Mouse (Mus musculus): ENCODE measurements at regions not wholly inside any gene's neighbourhood (a gene's known extent, or its start where the extent isn't known, plus 50 kb on each side); places are given as distances from the start of the nearest gene placed in this dataset.

GRCm38 (mm10) chr9:61089066-61089686 is 283.0 kb upstream of the Tle3 start:
- DNase-seq (ENCODE audit: low read depth, low spot score): no peak

DNA sequence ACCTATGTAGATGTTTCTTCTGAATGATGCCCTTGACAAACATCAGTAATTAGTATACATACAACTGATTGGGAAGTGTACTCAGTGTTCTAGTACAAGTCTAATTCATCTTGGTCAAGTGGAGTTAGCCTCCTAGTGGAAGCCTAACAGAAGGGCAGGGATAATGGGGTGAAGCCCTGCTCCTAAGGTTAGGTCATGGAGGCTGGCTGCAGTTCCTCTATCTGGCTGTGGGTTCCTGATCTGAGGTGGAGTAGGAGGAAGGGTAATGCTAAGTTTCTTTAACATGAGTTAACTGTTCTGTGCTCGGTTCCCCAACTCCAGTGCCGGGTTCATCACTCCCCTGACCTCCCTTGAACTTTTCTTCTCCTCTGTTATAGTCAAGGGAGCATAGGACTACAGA is 281.1 kb upstream of the Tle3 start:
- no peak for DNase-seq (ENCODE audit: low read depth, low spot score)

- no peak for DNase-seq (ENCODE audit: low read depth, low spot score)
Measured at GRCm38 (mm10) chr9:61092834-61093479, 279.2 kb upstream of the Tle3 start.

DNA sequence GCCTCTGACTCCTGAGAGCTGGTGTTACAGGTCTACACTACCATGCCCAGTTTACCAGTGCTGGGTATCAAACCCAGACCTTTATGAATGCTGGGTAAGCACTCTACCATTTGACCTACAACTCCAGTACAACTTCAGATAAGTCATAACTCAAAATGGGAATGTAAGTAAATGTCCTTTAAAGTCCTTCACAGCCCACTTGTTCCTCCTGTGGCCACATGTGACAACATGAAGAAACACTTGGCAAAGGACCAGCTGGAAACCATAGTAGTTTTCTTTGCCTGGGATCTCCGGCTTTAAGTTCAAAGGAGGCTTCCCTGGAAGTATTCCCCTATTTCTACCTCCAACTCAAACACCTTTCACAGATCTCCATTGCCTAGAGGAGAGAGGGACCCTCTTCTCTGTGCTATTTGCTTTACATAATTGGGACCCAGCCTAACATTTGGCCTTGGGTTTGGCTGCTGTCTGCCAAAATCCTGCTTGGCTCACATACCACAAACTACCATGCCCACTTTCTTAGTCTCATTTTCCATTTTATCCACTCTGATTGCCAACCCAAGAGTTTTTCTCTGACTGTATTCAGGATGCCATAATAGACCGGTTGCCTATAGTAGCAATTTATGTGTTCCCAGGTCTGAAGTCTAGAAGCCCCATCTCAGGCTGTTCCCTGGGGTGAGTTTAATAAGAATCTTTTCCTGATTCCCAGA is 276.9 kb upstream of the Tle3 start:
- DNase-seq (ENCODE audit: low read depth, low spot score): no peak

DNA sequence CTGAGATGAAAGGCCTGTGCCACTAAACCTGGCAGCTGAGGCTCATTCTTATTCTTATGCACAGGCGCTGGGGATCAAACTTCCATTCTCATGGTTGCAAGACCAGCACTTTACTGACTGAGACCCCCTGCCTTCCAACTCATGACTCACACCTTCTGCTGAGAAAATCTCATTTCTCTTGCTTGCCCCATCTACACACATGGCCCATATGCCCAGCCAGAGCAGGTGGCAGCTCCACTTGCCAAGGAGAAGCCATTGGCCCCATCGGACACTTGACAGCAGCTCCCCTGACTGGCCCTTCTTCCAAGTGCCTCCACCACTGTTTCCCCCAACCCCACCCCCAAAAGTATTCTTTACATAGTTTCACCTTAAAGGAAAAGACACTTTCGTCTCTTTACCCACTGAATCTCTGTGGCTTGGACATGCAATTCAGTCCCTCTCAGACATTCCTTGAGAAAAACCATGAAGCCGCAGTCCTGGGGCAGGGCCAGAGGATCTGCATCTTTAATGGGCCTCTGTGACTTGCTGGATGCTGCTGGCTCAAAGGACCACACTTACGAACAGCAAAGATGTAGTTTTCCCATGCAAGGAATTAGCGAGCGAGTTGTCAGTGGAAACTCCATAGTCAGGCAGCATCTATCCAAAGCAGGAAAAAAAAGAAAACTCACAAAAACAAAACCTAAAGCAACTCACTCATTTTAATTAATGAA is 270.3 kb upstream of the Tle3 start:
- DNase-seq (ENCODE audit: low read depth, low spot score): no peak

DNA sequence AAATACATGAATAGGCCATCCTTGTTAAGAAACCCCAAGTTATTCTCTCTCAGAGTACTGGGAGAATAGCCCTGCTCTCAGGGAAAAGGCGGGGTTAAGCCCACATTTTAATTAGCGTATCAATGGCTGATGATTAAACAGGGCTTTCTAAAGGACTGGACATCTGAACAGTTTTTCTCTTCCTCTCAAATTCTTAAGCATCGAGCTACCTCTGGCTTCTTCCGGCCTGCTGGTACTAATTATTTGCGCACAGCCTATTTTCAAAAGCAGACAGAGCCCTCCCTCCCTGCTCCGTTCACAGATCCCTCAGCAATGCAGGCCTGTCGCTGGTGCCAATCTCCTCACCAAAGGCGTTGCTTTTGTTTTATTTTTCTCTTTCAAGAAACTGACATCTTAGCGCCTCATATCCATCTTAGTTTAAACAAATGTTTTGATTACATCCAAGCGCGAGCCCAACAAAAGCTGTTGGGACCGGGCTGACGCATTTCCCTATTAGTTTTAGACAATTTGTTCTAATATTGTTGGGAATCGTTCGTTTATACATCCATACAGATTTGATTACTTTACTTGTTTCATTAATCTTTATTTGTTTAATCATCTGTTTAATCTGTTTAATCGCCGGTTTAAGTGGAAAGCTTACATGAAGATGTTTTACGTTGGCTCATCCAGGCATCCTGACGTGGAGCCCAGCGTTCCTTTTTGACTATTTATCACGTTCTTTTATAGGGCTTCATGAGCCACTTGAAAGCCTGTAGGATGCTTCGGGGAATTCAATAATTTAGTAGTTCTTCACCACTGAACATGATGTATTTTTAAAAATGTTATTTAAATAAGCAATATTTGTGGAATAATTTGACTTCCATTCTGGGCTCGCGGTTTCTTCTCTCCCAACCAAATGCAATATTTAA is 269.5 kb upstream of the Tle3 start:
- no peak for DNase-seq (ENCODE audit: low read depth, low spot score)

GRCm38 (mm10) chr9:61105550-61106280 is 266.5 kb upstream of the Tle3 start:
- no peak for DNase-seq (ENCODE audit: low read depth, low spot score)

DNA sequence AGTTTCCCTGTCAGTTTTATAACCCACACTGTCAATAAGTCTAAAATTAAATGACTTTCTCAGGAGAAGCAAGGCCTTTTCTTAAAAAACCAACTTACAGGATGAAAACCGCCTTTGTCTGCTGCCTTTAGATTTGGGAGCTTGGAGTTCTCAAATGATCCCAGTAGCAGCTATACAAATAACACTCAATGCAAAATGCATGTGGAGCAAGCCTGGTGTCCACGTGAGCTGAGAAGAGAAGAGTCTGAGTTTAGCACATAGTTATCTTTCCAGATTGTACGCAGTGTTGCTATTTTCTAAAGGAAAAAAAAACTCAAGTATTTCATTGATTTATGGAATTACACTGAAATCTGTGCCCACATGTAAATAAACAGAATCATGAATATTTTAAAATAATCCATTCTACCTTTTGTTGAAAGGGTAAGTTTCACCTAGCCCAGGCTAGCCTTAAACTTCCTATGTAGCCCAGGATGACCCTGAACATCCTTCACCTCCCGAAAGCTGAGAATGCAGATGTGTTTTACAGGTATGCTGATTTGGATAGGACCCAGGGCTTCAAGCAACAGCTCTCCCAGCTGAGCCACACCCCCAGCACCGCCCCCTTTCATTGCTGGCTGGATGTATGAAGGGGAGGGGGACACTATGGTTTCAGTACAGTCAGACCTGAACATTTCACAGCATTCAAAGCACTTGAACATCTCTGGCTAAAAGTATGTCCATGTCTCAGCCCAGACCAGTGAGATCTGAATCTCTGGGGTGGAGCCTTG is 262.5 kb upstream of the Tle3 start:
- DNase-seq (ENCODE audit: low read depth, low spot score): no peak

DNA sequence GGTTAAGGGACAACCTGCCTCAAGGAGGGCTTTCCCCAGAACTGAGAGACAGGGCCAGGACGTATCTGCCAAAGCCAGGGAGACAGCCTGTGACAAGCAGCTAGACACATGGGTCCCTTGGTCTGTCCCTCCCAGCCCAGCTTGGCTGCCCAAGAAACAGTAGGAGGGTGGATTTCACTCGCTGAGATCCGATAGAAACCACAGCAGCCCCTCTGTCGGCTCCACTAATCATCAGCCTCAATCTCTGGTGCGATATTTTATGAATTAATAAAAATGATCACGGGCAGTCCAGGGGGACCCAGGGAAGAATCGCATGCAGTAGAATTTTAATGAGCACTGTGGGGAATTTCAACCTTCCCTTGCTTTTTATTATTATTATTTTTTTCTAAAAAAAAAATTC is 261.0 kb upstream of the Tle3 start:
- no peak for DNase-seq (ENCODE audit: low read depth, low spot score)

DNA sequence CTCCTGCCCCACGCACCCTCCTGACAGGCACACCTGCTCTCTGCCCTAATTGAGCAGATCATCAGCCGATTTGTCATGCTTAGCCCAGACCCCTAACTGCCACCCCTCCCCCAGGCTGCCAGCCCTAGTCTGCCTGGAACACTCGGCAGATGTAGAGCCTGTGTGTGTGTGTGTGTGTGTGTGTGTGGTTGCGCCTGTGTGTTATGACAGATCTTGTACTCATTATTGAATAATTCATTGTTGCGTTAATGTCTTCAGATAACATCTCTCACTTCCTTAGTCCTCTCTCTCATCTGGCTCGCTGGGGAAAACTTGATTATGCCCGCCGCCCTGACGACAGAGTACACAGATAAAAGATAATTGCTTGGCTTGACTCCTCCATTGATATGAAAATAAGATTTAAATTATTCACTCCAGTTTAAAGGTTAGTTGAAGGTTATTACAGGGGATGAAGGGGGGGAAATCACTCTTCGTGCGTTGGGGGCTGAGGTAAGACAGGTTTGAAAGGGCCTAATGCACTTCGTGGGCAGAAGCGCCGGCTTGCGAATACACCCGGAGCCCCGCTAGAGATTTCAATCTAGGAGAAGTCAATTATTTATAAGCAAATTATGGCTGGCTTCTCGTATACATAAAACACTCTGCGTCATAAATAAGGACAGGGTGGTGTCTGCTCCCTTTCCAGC is 260.3 kb upstream of the Tle3 start:
- DNase-seq (ENCODE audit: low read depth, low spot score): peak; percentile 27

GRCm38 (mm10) chr9:61119252-61119651 is 252.9 kb upstream of the Tle3 start:
- DNase-seq (ENCODE audit: low read depth, low spot score): no peak

- DNase-seq (ENCODE audit: low read depth, low spot score): no peak
Measured at GRCm38 (mm10) chr9:61120531-61120930, 251.6 kb upstream of the Tle3 start.

DNA sequence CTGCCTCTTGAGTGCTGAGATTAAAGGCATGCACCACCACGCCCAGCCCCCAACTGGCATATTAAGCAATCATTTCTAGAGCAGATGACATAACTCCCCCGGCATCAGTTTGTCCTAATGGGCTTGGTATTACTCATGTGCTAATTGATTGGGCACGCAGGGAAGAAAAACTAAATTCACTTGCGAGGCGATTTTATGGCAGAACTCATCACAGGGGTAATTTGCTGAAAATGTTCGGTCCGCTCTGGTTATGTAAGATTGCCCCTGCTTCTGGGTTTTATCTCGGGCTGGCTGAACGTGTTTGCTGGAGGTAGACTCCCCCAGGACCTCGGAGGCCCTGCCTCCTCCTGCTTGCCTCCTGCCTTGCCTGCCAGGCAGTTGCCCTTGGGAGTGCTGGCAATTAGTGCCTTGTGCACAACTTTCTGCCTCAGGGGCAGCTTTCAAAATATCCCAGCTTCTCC is 251.2 kb upstream of the Tle3 start:
- DNase-seq (ENCODE audit: low read depth, low spot score): no peak

- DNase-seq (ENCODE audit: low read depth, low spot score): no peak
Measured at GRCm38 (mm10) chr9:61123431-61123830, 248.7 kb upstream of the Tle3 start.

DNA sequence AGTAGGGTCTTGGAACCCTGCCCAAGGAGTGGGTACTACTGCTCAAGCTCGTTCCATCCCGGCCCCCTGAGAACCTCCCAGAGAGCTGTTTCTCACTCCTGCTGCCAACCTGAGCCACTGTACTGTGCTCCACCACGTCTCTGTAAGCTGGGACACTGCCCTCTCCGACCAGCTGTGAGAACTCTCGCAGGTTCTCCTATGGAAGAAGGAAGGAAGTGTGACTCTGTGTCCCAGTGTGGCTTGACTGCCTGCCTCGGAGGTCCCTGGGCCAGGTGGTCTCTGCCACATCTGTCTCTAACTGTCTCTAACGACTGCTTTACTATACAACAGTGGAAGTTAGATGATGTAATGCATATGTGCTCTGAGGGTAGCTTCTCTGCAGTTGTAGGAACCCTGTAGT is 246.4 kb upstream of the Tle3 start:
- no peak for DNase-seq (ENCODE audit: low read depth, low spot score)

DNA sequence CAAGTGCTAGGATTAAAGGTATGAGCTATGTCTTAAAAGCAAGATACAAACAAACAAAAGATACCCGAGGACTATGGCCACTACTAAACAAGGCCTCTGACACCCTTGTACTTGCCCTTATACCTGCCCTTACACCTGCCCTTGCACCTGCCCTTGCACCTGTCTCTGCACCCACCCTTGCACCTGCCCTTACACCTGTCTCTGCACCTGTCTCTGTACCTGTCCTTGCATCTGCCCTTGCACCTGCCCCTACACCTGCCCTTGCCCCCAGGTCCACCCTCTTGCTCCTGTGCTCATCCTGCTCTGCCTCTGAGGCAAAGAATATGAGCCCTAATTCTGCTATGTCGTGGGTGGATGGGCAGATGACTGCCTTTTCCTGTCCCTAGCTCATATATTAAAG is 244.1 kb upstream of the Tle3 start:
- DNase-seq (ENCODE audit: low read depth, low spot score): no peak

DNA sequence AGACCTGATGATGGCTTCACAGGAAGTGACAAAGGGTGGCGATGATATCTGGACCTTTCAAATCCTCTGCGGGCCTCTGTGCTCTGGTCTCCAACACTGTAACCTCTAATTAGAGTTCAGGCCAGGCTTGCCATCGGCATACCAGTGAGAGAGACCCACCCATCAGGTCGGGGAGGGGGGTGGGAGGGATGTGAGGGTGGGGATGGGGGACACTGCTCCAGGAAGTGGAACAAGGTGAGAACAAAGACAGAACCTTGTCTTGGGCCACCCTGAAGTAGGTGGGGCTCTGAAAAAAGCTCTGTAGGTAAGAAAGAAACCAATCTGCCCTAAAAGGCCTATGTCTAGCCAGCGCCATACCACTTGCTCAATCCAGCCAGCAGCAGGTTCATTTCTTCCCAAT is 243.0 kb upstream of the Tle3 start:
- DNase-seq (ENCODE audit: low read depth, low spot score): no peak

- DNase-seq (ENCODE audit: low read depth, low spot score): no peak
Measured at GRCm38 (mm10) chr9:61130877-61131276, 241.3 kb upstream of the Tle3 start.

DNA sequence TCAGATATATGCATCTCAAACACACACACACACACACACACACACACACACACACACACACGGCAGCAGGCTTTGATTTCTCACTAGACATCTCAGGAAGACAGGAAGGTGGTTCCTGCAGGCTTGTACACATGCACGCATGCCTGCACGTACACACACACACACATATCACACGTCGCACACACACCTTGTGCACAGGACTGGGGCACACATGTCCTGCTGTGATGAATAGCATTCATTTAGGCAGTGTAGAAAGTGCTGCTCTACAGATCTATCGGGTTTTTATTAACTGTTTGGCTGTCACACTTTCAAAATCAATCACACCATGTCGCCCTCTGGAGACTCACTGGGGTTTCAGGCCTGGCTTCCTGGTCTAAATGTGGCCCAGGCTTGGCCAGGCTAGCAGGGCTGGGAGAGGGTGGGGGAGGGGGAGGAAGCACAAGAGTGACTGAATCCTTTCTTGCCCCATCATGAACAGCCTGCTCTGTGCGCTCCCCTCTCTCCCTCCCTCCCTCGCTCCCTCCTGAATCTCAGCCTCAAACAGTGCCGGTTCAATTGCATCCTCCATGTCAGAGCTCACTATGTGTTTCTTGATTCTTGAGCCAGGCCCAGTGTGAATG is 236.8 kb upstream of the Tle3 start:
- DNase-seq (ENCODE audit: low read depth, low spot score): no peak
